Mouse (Mus musculus) heart, postnatal 4 days (tissue): ENCODE data around the gene Tefm. TPM values are rescaled to one million over a fixed set of nuclear protein-coding genes. Genes with fewer than 3 reads are reported as not detected.
A peak's percentile ranks its signal among the peaks of the same experiment; 100 is the strongest.
"Not testable (repeated sequence)": the region's sequence is repeated elsewhere in the genome, so short reads cannot be mapped to it uniquely, and the experiment has no call there.

Source experiments
- DNase-seq: peaks from one replicate; pipeline ENCODE4 v3.0.0; 2021
- total RNA-seq, 2 experiments: library from RNA; stranded (reverse); gene quantifications; 2 replicates each; pipeline ENCODE4 v1.2.3; 2021

Gene Tefm
- total RNA-seq = 10 to 100 TPM; 19.1 to 19.5 TPM

DNA sequence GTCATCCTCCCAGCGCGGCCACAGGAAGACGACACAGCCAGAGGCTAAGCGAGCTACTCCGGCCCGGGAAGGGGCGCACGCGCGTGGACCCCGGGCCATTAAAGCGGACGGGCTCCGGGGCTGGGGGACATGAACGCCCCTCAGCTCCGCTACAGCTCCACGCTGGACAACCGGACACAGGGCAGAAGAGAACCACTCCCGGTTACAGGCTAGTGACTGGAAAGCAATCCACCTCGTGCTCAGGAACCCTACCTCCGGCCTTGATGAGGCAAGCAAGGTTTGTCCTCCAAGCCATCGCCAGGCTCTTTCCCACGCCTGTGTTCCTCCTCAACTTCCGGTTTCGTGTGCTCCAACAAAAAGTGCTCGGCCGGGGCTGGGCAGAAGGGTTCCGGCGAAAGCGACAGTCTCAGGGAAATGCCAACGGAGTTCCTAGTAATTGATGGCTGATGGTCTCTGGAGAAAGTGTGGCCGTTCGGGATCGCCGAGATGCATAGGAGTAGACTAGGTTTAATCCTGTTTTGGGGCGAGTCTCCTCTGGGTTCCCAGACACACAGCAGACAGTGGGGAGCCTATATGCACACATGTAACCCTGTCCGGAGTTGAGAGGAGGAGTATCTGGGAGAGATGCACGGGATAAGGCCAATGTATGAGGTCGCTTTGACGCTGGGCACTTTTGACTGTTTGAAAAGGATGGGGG, at the start of gene Tefm:
Gene Tefm, minus strand, starts transcription at position 351 of the 697 bp plus-strand sequence.
- peak; percentile 88 for DNase-seq

DNA sequence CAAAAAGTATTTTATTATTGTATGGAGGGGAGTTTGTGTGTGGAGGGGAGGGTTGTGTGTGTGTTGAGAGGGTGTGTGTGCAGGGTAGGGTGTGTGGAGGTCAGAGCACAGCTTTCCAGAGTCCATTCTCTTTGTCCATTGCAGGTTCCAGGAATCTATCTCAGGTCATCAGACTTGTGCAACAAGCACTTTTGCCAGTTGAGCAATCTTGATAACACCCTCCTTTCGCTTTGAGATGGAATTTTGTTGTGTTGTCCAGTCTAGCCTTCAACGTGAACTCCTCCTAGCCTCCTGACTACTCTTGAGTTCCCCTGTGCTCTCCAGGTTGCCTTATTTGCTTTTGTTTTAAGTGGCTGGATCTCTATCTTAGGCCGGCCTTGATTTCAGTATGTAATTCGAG, 48.3 kb upstream of the Tefm start:
- no peak for DNase-seq

DNA sequence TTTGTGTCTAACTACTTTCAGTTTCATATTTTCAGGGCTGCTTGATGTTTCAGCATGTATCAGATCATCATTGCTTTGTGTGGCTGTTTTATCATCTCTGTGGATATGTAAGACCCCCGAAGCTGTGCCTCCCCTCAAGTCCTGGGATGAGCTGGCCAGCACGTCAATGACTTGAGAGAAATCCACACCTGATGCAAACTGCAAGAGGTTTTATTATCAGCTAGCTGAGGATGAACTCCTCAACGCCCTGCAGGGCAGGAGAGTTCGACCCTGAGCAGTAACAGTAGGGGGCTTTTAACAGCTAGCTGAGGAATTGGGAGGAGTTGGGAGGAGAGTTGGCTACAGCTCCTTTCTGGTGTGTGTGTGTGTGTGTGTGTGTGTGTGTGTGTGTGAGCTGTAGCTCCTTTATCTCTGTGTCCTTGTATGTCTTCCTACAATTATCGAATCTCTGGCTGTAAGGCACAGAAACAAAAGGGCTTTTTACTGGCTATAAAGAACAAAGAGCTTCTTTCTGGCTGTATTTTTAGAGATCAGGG, 43.5 kb upstream of the Tefm start:
- DNase-seq = not testable (repeated sequence)

DNA sequence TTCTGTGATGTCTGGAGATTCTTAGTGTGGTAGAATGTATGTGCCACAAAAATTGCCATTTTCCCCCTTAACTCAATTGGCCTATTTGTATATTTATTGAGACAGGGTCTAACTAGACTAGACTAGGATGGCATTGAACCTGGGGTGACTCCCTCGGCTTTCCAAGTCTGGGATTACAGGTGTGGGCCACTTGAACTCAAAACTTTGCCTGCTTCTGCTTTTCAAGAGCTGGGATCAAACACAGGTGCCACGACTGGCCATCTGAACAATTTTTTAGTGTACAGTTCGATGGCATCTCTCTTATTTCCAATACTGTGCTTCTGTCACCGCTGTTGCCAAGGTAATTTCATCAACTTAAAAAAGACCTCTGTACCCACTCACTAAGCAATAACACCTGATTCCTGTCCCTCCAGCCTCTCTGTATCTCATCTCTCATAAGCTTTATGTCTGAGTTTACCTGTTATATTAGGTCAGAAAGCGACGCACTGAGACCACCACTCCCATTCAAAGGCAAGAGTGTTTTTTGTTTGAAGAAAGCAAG, 42.6 kb upstream of the Tefm start:
- DNase-seq = no peak

DNA sequence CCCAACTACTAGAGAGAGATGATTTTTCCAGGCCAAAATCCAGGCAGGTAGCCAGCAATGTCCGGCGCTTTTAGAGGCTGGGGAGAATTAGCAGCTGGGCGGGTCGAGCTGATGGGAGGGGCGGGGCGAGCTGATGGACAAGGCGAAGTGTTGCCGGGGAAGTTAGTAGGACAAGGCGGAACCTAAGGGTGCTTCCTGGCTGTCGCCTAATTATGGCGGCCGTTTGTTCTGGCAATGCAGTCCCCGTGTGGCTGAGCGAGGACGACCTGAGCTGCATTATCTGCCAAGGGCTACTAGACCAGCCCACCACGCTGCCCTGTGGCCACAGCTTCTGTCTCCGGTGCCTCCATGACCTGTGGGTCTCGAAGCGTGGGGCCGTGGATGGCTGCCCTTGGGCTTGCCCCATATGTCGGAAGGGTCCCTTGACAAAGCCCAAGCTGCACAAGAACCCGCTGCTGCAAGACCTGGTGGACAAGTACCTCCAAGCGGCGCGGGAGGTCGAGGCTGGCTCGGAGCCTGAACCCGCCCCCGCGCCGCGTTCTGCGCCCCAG, 41.8 kb upstream of the Tefm start, which contains the start of gene Rnf135:
Gene Rnf135, plus strand, starts transcription at position 147 of the 551 bp plus-strand sequence.
- peak; percentile 97 for DNase-seq

DNA sequence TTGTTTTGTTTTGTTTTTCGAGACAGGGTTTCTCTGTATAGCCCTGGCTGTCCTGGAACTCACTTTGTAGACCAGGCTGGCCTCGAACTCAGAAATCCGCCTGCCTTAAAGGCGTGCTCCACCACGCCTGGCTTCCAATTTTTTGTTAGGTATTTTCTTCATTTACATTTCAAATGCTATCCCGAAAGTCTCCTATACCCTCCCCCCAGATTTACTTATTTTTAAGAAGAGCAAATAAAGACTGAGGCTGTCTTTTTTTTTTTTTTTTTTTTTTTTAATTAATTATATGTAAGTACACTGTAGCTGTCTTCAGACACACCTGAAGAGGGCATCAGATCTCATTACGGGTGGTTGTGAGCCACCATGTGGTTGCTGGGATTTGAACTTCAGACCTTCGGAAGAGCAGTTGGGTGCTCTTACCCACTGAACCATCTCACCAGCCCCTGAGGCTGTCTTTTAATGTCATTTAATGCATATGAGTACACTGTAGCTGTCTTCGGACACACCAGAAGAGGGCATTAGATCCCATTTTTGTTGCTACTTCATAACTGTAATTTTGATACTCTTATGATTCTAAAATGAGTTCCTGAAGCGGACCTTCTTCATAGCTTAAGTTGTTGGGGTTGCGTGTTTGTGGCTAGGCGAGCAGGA, 41.2 kb upstream of the Tefm start:
- DNase-seq = not testable (repeated sequence)

DNA sequence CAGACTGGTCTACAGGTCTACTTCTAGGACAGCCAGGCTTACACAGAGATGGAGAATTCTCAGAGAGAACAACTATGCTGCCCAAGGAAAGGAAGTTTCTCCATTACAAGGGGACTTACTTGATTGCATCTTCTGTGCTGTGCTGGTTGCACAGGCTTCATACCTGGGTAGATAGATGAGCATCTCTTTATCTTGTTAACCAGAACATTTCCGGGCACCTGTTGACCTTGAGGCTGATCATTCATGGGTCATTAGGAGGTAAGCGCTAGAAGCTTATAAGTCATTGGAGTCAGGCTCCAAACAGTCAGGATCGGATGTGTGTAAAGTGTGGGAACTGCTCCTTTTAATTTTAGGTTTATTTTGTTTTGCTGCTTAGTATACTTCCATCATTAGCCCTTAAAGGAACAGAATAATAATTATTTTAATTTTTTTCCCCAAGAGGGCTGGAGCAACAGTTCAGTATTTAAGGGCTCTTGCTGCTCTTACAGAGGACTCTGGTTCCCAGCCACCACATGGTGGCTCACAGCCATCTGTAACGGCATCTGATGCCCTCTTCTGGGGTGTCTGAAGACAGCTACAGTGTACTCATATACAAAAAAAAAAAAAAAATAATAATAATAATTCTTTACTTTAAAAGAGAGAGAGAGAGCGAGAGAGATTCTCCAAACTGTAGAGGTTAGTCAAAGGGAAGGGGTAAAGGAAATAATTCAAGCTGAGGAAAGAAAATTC, 39.2 kb upstream of the Tefm start:
- no peak for DNase-seq

DNA sequence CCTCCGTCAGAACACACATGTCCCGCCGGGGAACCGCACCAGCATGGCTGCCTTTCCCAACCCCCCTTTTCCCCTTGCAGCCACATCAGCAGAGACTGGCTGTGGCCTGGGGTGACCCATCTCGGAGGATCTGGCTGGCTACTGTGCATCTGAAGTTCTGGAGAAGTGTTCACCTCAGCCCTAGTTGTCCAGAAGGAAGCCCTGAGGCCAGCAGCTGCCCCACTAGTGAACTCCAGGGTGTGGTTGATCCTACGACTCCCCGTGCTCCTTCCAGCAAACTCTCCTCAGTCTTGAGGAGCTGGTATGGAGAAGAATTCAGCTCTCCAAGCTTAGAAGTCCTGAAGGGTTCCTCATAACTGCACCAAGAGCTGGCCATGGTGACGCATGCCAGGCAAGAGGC, 36.3 kb upstream of the Tefm start:
- DNase-seq = no peak

DNA sequence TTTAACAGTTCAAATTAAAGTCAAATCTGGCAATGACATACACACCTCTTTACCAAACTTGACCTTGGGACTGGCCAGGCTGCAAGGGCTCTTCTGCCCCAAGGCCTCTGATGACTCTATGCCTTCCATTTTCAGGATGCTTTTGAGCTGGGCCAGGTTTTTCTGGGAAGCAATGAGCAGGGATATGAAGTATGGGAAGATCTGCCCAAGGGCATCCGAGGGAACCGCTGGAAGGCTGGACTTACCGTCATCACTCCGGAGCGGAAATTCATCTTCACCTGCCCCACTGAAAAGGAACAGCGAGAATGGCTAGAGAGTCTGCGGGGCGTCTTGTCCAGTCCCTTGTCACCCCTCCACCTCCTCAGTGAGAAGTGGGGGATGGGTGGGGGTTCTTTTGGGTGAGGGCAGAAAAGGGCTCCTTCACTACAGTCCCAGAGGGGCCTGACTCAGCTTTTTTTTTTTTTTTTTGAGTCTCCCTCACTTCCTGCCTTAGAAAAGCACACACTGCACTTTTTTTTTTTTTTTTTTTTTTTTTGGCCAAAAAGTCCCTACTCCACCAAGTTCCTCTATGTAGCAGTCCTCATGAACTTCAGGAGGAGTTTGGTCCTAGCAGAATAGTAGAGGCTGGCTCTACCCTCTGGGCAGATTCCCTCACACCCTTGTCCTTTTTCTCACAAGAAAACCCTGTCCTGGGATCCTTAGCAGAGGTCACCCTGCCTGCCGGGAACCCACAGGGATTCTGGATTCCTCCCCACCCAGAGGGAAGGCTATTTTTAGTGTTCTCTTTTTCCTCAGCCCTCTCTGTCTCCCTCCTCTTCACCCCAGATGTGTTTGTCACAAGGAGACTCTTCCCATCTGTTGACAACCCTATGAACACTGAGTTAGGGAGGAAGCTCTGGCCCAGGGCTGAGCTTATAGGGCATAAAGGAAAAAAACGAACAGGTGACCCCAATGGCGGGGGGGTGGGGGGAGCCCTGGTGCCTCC, 35.2 kb upstream of the Tefm start:
- DNase-seq = no peak

DNA sequence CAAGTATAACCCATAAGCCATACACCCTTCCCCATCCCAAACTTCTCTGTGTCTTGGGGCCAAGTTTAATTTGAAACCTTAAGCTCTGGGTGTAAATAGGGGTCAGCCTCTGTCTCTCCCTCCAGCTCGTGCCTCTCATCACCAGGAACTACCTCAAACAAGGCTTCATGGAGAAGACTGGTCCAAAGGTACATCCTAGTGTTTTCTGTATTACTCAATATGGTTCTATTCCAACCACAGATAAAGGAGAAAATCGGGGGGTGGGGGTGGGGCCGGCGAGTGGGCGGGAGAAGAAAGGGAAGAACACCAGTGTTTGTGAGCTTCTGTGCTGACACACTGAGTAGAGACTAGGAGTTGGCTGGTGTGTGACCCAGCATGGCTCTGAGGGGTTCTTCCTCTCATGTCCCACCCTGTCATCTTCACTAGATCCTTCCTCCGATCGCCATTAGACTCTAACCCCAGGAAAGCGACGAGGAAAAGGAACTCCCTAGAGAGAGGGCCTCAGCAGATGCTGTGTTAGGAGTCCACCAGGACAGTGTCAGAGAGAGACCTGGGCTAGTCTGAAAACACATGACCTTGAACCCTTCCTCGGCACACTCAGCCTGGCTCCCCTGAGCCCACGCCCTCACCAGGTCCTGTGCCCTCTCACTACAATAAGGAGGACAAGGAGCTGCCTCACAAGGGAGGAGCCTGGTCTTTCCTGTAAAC, 32.1 kb upstream of the Tefm start:
- no peak for DNase-seq

DNA sequence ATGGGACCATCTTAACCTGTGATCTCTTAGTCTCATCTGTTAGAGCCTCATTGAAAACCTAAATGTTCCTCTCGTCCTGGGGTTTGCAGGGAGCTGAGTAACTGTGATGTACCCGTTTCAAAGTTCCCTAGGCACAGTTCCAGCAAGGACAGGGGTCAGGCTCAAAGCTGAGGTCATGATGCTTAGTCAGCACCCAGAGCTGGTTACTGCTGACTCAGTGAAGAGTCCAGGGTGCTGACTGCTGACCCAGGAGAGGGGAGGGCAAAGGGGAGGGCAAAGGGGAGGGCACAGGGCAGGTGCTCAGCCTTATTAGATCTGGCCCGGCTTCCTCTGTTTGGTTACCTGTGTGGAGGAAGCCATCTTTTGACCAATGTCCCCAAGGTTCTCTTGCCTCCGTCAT, 29.9 kb upstream of the Tefm start:
- DNase-seq = no peak

DNA sequence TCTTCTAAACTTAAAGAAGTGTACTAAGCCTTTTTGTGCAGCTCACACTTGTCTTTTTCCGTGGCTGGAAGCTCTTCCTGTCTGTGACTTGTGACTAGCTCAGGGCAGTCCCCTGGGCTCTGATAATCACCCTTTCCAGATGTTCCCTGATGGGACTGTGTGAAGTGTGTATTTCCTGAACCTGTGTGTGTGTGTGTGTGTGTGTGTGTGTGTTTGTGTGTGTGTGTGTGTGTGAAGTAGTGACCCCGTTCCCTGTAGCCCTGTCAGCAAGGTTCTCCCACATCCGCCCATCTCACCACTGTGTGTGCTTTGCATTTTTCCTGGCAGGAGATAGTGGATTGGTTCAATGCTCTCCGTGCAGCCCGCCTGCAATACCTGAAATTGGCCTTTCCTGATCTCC, 28.4 kb upstream of the Tefm start:
- DNase-seq = no peak

DNA sequence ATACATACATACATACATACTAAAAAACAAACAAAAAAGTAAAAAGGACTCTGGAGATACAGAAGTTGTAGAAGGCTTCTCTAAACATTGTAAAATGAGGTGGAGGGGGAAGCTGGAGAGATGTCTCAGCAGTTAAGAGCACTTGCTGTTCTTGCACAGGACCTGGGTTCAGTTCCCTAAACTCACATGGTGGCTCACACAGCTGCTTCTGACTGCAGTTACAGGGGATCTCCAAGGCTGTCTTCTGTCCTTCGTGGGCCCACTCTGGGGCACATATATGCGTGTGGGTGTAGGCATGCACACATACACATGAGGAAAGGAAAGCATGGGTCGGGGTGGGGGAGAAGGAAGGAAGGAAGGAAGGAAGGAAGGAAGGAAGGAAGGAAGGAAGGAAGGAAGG, 27.7 kb upstream of the Tefm start:
- DNase-seq = no peak

DNA sequence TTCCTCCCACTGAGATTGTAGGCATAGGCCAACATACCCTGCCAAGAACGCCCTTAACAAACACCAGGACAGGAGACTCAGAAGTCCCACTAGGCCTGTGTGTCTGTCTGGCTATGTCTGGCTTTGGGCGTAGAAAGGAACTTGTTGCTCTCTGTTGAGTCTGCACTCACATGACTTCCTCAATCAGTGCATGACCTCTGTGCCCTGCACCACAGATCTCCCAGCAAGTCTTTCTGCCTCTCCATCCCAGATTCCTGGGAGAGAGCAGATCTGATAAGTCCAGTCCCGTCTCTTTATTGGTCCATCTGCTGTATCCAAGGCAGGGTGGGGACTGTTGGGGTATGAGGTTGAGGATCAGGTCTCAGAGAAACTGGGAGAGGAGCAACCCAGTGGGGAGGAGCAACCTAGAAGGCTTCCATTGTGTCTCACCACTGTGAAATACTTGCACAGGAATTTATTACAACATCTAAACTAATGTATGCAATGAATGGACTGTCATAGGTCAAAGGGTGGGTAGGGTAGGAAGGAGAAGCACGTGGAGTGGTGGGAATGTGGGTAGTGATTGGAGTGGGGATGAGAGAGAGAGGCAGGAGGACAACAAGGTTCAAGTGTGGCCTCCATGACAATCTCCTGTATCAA, 26.8 kb upstream of the Tefm start:
- no peak for DNase-seq

DNA sequence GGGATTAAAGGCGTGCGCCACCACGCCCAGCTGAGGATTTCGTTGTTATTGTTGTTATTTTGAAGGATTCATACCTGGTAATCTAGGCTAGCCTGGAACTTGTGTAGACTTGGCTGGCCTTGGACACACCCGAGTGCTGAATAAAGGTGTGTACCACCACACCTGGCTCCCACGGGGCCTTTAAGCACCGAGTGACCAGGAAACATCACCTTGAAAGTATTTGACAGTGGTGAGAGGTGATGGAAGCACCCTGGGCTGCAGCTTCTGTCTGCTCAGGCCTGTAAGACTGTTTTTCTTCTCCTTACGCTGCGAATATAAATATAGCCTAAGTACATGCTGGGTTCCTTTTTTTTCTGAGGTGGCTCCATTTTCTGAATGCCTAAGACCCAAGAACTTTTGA, 26.1 kb upstream of the Tefm start:
- no peak for DNase-seq

DNA sequence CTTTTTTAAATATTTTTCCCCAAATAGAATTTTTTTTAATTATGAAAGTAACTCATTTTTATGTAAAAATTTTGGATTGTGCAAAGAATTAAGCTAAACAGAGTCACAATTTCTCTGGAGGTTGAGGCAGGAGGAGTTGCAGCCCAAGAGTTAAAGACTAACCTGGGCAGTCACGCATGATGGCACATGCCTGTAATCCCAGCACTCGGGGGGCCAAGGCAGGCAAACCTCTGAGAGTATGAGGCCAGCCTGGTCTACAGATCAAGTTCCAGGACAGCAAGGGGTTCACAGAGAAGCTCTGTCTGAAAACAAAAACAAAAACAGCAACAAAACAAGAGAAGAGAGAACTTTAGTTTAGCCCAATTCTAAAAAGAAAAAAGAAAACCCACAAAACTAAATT, 22.2 kb upstream of the Tefm start:
- DNase-seq = no peak

DNA sequence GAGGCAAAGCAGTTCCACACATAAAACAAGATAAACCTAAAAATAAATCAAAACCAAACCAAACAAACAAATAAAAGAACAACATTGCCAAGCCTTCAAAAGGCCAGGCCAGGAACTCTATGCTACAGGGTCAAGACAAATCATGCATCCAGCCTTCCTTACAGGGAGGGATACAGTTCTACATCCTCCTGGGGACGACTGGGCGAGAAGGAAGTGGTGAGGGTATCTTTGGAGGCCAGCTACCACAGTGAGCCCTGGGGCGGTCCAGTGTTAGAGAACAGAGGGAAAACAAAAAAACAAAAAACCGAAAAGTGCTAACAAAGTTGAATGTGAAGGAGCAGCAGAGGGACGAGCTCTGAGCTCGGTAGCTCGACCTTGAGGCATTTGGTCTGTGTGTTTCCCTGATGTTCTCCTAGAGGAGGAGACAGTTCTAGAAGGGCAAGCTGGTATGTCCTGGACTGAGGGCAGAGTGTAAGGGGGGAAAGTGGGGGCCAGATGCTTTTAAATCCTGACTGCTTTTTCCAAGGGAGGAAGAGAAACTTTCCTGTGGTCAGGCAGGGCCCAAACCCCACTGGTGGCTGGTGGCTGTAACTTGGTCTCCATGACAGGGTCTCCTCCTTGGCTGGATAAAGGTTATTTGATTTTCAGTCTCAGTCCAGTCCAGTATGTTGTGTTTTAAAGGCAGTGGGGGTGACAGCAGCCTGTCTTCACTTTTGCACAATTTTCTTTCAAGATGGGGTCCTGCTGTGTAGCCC, 21.6 kb upstream of the Tefm start:
- DNase-seq = no peak

DNA sequence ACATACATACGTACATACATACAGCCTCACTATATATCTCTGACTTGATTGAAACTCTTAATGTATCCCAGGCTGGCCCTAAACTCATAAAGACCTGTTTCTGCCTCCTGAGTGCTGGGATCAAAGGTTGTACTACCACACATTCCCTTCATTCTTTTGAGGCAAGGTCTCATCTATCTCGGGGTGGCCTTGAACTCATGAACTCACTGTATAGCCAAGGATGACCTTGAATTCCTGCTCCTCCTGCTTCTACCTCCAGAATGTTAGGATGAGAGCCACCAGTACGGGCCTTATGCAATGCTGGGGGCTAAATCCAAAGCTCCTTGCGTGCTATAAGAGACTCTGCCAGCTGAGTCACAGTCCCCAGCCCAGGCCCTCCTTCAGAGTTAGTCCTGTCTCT, 19.1 kb upstream of the Tefm start:
- no peak for DNase-seq

DNA sequence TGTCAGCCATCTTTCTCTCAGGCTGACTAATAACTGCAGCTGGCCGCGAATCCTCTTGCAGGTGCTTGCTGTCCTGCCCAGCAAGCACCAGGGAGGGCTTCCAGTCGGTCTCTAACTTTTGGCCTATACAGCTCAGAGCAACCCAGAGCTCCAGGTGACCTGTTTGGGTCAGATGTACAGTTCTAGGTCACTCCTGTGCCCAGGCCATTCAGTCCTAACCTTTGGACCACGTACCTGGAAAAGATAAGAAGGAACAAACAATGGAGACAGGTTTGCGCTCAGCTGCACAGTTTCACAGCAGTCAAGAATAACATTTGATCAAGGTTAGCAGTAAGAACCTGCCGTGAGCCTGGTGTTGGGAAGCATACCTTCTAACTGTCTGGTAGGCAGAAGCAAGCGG, 17.0 kb upstream of the Tefm start:
- no peak for DNase-seq

DNA sequence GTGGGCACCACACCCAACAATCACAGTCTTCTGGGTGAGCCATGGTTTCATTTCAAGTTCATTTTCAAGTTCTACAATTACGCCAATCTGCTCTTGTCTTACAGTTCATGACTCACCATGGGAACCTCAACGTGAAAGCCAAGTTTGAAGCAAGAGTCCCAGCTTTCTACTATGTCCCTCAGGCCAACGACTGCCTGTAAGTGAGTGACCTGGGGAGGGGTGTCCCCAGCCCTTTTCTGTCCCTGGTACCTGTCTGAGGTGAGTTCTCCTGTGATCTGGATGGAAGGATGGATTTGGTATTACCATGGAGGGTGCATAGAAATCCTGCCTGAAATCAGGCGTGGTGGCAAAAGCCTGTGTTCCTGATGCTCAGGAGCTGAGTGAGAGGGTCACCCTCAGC, 14.9 kb upstream of the Tefm start:
- no peak for DNase-seq
